Mouse (Mus musculus) thymus, adult 2 months (tissue): ENCODE measurements around the gene Il21r.

ENCODE experiments used
- CTCF ChIP-seq: fragments of 200-500 bp; IDR thresholded peaks from 2 replicates; pipeline ENCODE4 v1.5.1; 2012; ENCODE audit warnings: mild to moderate bottlenecking, control low read depth, low read length, moderate library complexity, borderline replicate concordance; ENCODE audit not compliant: control insufficient read depth, poor library complexity, insufficient read depth; ENCODE audit errors: extremely low read depth
- POLR2A ChIP-seq: fragments of 200-500 bp; IDR thresholded peaks from 2 replicates; pipeline ENCODE4 v1.6.1; 2012; ENCODE audit warnings: mild to moderate bottlenecking, low read length, control low read depth, moderate library complexity; ENCODE audit not compliant: control insufficient read depth, poor library complexity, insufficient read depth; ENCODE audit errors: extremely low read depth

- TF ChIP-seq POLR2A = no peak
- no peak for TF ChIP-seq CTCF
Measured at GRCm38 (mm10) chr7:125563093-125563492, 40.1 kb upstream of the Il21r start.
